ENCODE assay signal across 25 mouse cellular contexts in genomic region chr9:45027376-45027775, GRCm38 (mm10). TPM values are rescaled to one million over a fixed set of nuclear protein-coding genes. Genes with fewer than 3 reads are reported as not detected.
A peak's percentile ranks its signal among the peaks of the same experiment; 100 is the strongest.
DNase-seq lines count a peak whose midpoint lies in the region; ATAC-seq and TF ChIP-seq lines count a peak whose summit lies in the region.
"Had no signal": no experiment of that assay in that cellular context is flagged by ENCODE, and none has a peak within 500 bp of the region (broad histone marks: within the 10 kb centered on the region; RNA-seq: fewer than 3 reads in every experiment).

No protein-coding gene starts in this region.

- H3K4me3 ChIP-seq in embryonic facial prominence, embryonic 14.5 days (ENCODE audit: low read depth, low read length): no peak overlapping the region
- H3K4me3 ChIP-seq in embryonic facial prominence, embryonic 10.5 days: no peak overlapping the region
- no peak overlapping the region for H3K4me3 ChIP-seq in lung, postnatal 0 days (ENCODE audit: low read depth, low read length)
- no peak overlapping the region for H3K4me3 ChIP-seq in stomach, embryonic 16.5 days (replicated peaks; ENCODE audit: low read length)
- H3K4me3 ChIP-seq: embryonic facial prominence, embryonic 12.5 days; embryonic facial prominence, embryonic 15.5 days; erythroblast, embryonic 14.5 days; forebrain, embryonic 13.5 days; forebrain, embryonic 15.5 days had no signal

- no peak for TF ChIP-seq CTCF in lung, postnatal 0 days (IDR thresholded peaks at IDR 0.05)

- H3K36me3 ChIP-seq in embryonic facial prominence, embryonic 14.5 days (ENCODE audit: control insufficient read depth, insufficient read depth, low read length): no peaks in the 10 kb centered on the region
- H3K36me3 ChIP-seq in embryonic facial prominence, embryonic 10.5 days (replicated peaks): no peaks in the 10 kb centered on the region
- H3K36me3 ChIP-seq in lung, postnatal 0 days (ENCODE audit: insufficient read depth, low read length): no peaks in the 10 kb centered on the region
- no peaks in the 10 kb centered on the region for H3K36me3 ChIP-seq in stomach, embryonic 16.5 days (ENCODE audit: control insufficient read depth, insufficient read depth, low read length)
- H3K36me3 ChIP-seq: embryonic facial prominence, embryonic 12.5 days; embryonic facial prominence, embryonic 15.5 days; forebrain, embryonic 15.5 days had no signal

- H3K27ac ChIP-seq in embryonic facial prominence, embryonic 14.5 days (replicated peaks; ENCODE audit: low read depth, low read length): no peak overlapping the region
- H3K27ac ChIP-seq in embryonic facial prominence, embryonic 10.5 days (replicated peaks): no peak overlapping the region
- H3K27ac ChIP-seq in lung, postnatal 0 days (ENCODE audit: low read length): no peak overlapping the region
- H3K27ac ChIP-seq in stomach, embryonic 16.5 days (ENCODE audit: low read length): 0 out of 2 replicates have a peak overlapping the region, but pooled peaks have one; percentile 7
- H3K27ac ChIP-seq: embryonic facial prominence, embryonic 12.5 days; embryonic facial prominence, embryonic 15.5 days; forebrain, embryonic 13.5 days; forebrain, embryonic 15.5 days had no signal

- 74% methylated on average over 8 of the region's 8 CpGs for WGBS in embryonic facial prominence, embryonic 14.5 days
- WGBS in embryonic facial prominence, embryonic 10.5 days: 77% methylated on average over 8 of the region's 8 CpGs
- WGBS in lung, postnatal 0 days: 52% methylated on average over 8 of the region's 8 CpGs
- 60% methylated on average over 8 of the region's 8 CpGs for WGBS in stomach, embryonic 16.5 days

- no peak for ATAC-seq in embryonic facial prominence, embryonic 14.5 days (ENCODE audit: low read depth)
- no peak for ATAC-seq in lung, postnatal 0 days
- ATAC-seq in stomach, embryonic 16.5 days (ENCODE audit: insufficient read depth, low FRiP score): no peak
- no peak for ATAC-seq in CD4-positive, CD25-positive, alpha-beta regulatory T cell, adult 4 months
- ATAC-seq: forebrain, embryonic 13.5 days; forebrain, embryonic 15.5 days had no signal

- no peaks in the 10 kb centered on the region for H3K9me3 ChIP-seq in embryonic facial prominence, embryonic 14.5 days (ENCODE audit: control insufficient read depth, low read length)
- H3K9me3 ChIP-seq in embryonic facial prominence, embryonic 10.5 days: no peaks in the 10 kb centered on the region
- H3K9me3 ChIP-seq in lung, postnatal 0 days (ENCODE audit: low read length): no peaks in the 10 kb centered on the region
- H3K9me3 ChIP-seq in stomach, embryonic 16.5 days (replicated peaks; ENCODE audit: control insufficient read depth, low read length): no peaks in the 10 kb centered on the region
- H3K9me3 ChIP-seq: embryonic facial prominence, embryonic 12.5 days; embryonic facial prominence, embryonic 15.5 days; forebrain, embryonic 13.5 days; forebrain, embryonic 15.5 days had no signal

- no peak overlapping the region for H3K9ac ChIP-seq in embryonic facial prominence, embryonic 14.5 days (ENCODE audit: low read depth, low read length)
- no peak overlapping the region for H3K9ac ChIP-seq in lung, postnatal 0 days (replicated peaks; ENCODE audit: low read depth)
- no peak overlapping the region for H3K9ac ChIP-seq in stomach, embryonic 16.5 days (ENCODE audit: low read length)
- H3K9ac ChIP-seq: embryonic facial prominence, embryonic 12.5 days; embryonic facial prominence, embryonic 15.5 days; forebrain, embryonic 13.5 days; forebrain, embryonic 15.5 days had no signal

- H3K27me3 ChIP-seq in embryonic facial prominence, embryonic 14.5 days (replicated peaks; ENCODE audit: control insufficient read depth, insufficient read depth, low read length): 0 out of 2 replicates have a peak, but pooled peaks cover 3% of the 10 kb centered on the region
- H3K27me3 ChIP-seq in embryonic facial prominence, embryonic 10.5 days (replicated peaks; ENCODE audit: low read depth, poor library complexity, severe bottlenecking): peaks cover 28% of the 10 kb centered on the region
- no peaks in the 10 kb centered on the region for H3K27me3 ChIP-seq in lung, postnatal 0 days (replicated peaks; ENCODE audit: insufficient read depth, low read length)
- H3K27me3 ChIP-seq in stomach, embryonic 16.5 days (ENCODE audit: control insufficient read depth, insufficient read depth, low read length): no peaks in the 10 kb centered on the region
- H3K27me3 ChIP-seq: forebrain, embryonic 15.5 days had no signal

- no peak overlapping the region for H3K4me2 ChIP-seq in embryonic facial prominence, embryonic 14.5 days (ENCODE audit: low read depth, low read length)
- no peak overlapping the region for H3K4me2 ChIP-seq in lung, postnatal 0 days (replicated peaks; ENCODE audit: low read depth, low read length)
- no peak overlapping the region for H3K4me2 ChIP-seq in stomach, embryonic 16.5 days (ENCODE audit: low read depth, low read length)
- H3K4me2 ChIP-seq: embryonic facial prominence, embryonic 12.5 days; embryonic facial prominence, embryonic 15.5 days; forebrain, embryonic 13.5 days; forebrain, embryonic 15.5 days had no signal

- no peak for TF ChIP-seq EP300 in lung, postnatal 0 days (IDR thresholded peaks at IDR 0.05)

- H3K4me1 ChIP-seq in embryonic facial prominence, embryonic 14.5 days (ENCODE audit: control insufficient read depth, insufficient read depth, low read length): no peaks in the 10 kb centered on the region
- H3K4me1 ChIP-seq in embryonic facial prominence, embryonic 10.5 days: peaks cover 3% of the 10 kb centered on the region; the same call in 1 of the 2 replicates
- no peaks in the 10 kb centered on the region for H3K4me1 ChIP-seq in lung, postnatal 0 days (ENCODE audit: insufficient read depth, low read depth, low read length)
- H3K4me1 ChIP-seq in stomach, embryonic 16.5 days (ENCODE audit: control insufficient read depth, insufficient read depth, low read length): no peaks in the 10 kb centered on the region
- H3K4me1 ChIP-seq: embryonic facial prominence, embryonic 12.5 days; embryonic facial prominence, embryonic 15.5 days; forebrain, embryonic 13.5 days; forebrain, embryonic 15.5 days had no signal

- peak; percentile 27 for DNase-seq in embryonic facial prominence, embryonic 14.5 days (ENCODE audit: low spot score)
- no peak for DNase-seq in embryonic facial prominence, embryonic 10.5 days (ENCODE audit: low spot score)
- DNase-seq in lung, postnatal 0 days (ENCODE audit: low spot score): peak; percentile 23
- no peak for DNase-seq in lung, postnatal 36 days
- no peak for DNase-seq in retina, postnatal 1 day
- DNase-seq: adrenal gland, adult 2 months; adrenal gland, postnatal 10 days; adrenal gland, postnatal 25 days; B cell, adult 2 months; cerebellum, adult 11 months; cerebellum, adult 18-20 months; cerebellum, adult 8-10 months; cerebellum, adult 9-11 months; cerebellum, postnatal 14 days; cerebellum, postnatal 36 days; embryo, embryonic 11 days had no signal

RNA-seq across cellular contexts. Expression of gene Mpzl2, which starts 12.2 kb away (rescaled TPM):
- polyA plus RNA-seq in embryonic facial prominence, embryonic 14.5 days (2014; fragmentation: Nextera tagmentation; extraction: Ambion mirVana): 11.6 and 13.3 TPM in 2 replicates
- 9.7 TPM in 2 replicates for polyA plus RNA-seq in embryonic facial prominence, embryonic 10.5 days (2016; fragmentation: Nextera tagmentation; extraction: Ambion mirVana)
- 4.2 and 4.3 TPM in 2 replicates for polyA plus RNA-seq in lung, postnatal 0 days (2015; fragmentation: Nextera tagmentation; extraction: Ambion mirVana)
- 46.2 and 59.3 TPM in 2 replicates for polyA plus RNA-seq in stomach, embryonic 16.5 days (2015; fragmentation: Nextera tagmentation; extraction: Ambion mirVana)
- polyA plus RNA-seq in CD4-positive, CD25-positive, alpha-beta regulatory T cell, adult 4 months (2017; shearing (Covaris generic)): under 1 TPM; 0.16 to 0.24 TPM
- polyA plus RNA-seq: erythroblast, embryonic 14.5 days; forebrain, embryonic 13.5 days had no signal

RNA-seq across cellular contexts. Expression of gene Cd3e, which starts 17.9 kb away (rescaled TPM):
- polyA plus RNA-seq in embryonic facial prominence, embryonic 14.5 days (2014; fragmentation: Nextera tagmentation; extraction: Ambion mirVana): 0.10 and 0.25 TPM in 2 replicates
- polyA plus RNA-seq in embryonic facial prominence, embryonic 10.5 days (2016; fragmentation: Nextera tagmentation; extraction: Ambion mirVana): not detected in 2 replicates
- 0.18 and 0.27 TPM in 2 replicates for polyA plus RNA-seq in lung, postnatal 0 days (2015; fragmentation: Nextera tagmentation; extraction: Ambion mirVana)
- 0.95 and 1.6 TPM in 2 replicates for polyA plus RNA-seq in stomach, embryonic 16.5 days (2015; fragmentation: Nextera tagmentation; extraction: Ambion mirVana)
- 1,000 to 10,000 TPM; 1,413 to 1,834 TPM for polyA plus RNA-seq in CD4-positive, CD25-positive, alpha-beta regulatory T cell, adult 4 months (2017; shearing (Covaris generic))
- polyA plus RNA-seq: brain, embryonic 14.5 days; embryonic facial prominence, embryonic 12.5 days; forebrain, embryonic 11.5 days; forebrain, embryonic 13.5 days; forebrain, embryonic 15.5 days had no signal

RNA-seq across cellular contexts. Expression of gene Mpzl3, which starts 27.6 kb away (rescaled TPM):
- polyA plus RNA-seq in embryonic facial prominence, embryonic 14.5 days (2014; fragmentation: Nextera tagmentation; extraction: Ambion mirVana): 4.0 TPM in 2 replicates
- 2.2 and 3.7 TPM in 2 replicates for polyA plus RNA-seq in embryonic facial prominence, embryonic 10.5 days (2016; fragmentation: Nextera tagmentation; extraction: Ambion mirVana)
- polyA plus RNA-seq in lung, postnatal 0 days (2015; fragmentation: Nextera tagmentation; extraction: Ambion mirVana): 2.0 and 2.2 TPM in 2 replicates
- polyA plus RNA-seq in stomach, embryonic 16.5 days (2015; fragmentation: Nextera tagmentation; extraction: Ambion mirVana): 15.7 and 24.6 TPM in 2 replicates
- 10 to 100 TPM in 1 of 2 experiments, 1 to 10 TPM in 1; 7.5 to 10.8 TPM for polyA plus RNA-seq in CD4-positive, CD25-positive, alpha-beta regulatory T cell, adult 4 months (2017; shearing (Covaris generic))
- polyA plus RNA-seq: erythroblast, embryonic 14.5 days had no signal

RNA-seq across cellular contexts. Expression of gene Cd3d, which starts 45.8 kb away (rescaled TPM):
- polyA plus RNA-seq in embryonic facial prominence, embryonic 14.5 days (2014; fragmentation: Nextera tagmentation; extraction: Ambion mirVana): not detected in 2 replicates
- polyA plus RNA-seq in embryonic facial prominence, embryonic 10.5 days (2016; fragmentation: Nextera tagmentation; extraction: Ambion mirVana): not detected in 2 replicates
- polyA plus RNA-seq in lung, postnatal 0 days (2015; fragmentation: Nextera tagmentation; extraction: Ambion mirVana): 0.38 and 0.39 TPM in 2 replicates
- polyA plus RNA-seq in stomach, embryonic 16.5 days (2015; fragmentation: Nextera tagmentation; extraction: Ambion mirVana): 0.19 TPM in 1 of 2 replicates, not detected in the other
- polyA plus RNA-seq in CD4-positive, CD25-positive, alpha-beta regulatory T cell, adult 4 months (2017; shearing (Covaris generic)): 100 to 1,000 TPM; 544 to 973 TPM
- polyA plus RNA-seq: brain, embryonic 14.5 days; embryonic facial prominence, embryonic 12.5 days; embryonic facial prominence, embryonic 15.5 days; erythroblast, embryonic 14.5 days; forebrain, embryonic 11.5 days; forebrain, embryonic 13.5 days; forebrain, embryonic 15.5 days had no signal

RNA-seq across cellular contexts. Expression of gene Cd3g, which starts 47.1 kb away (rescaled TPM):
- 0.47 and 0.67 TPM in 2 replicates for polyA plus RNA-seq in embryonic facial prominence, embryonic 14.5 days (2014; fragmentation: Nextera tagmentation; extraction: Ambion mirVana)
- polyA plus RNA-seq in embryonic facial prominence, embryonic 10.5 days (2016; fragmentation: Nextera tagmentation; extraction: Ambion mirVana): not detected in 2 replicates
- 0.63 and 1.1 TPM in 2 replicates for polyA plus RNA-seq in lung, postnatal 0 days (2015; fragmentation: Nextera tagmentation; extraction: Ambion mirVana)
- 0.75 and 0.76 TPM in 2 replicates for polyA plus RNA-seq in stomach, embryonic 16.5 days (2015; fragmentation: Nextera tagmentation; extraction: Ambion mirVana)
- 1,000 to 10,000 TPM; 1,425 to 1,626 TPM for polyA plus RNA-seq in CD4-positive, CD25-positive, alpha-beta regulatory T cell, adult 4 months (2017; shearing (Covaris generic))
- polyA plus RNA-seq: adrenal gland, adult 2 months; brain, embryonic 14.5 days; embryonic facial prominence, embryonic 12.5 days; erythroblast, embryonic 14.5 days; forebrain, embryonic 11.5 days; forebrain, embryonic 13.5 days; forebrain, embryonic 15.5 days had no signal

Comparison
In these comparisons a context has a peak if more than half of its experiments do, and no peak if none do; other contexts are left out.
1. DNase-seq: peak in embryonic facial prominence, embryonic 14.5 days (single experiment) and lung, postnatal 0 days (single experiment); none in embryonic facial prominence, embryonic 10.5 days (single experiment), lung, postnatal 36 days (single experiment) and retina, postnatal 1 day (single experiment).
2. RNA of gene Cd3e, which starts 17.9 kb away (polyA plus RNA-seq): 1,413 to 1,834 TPM in CD4-positive, CD25-positive, alpha-beta regulatory T cell, adult 4 months; 0.95 to 1.6 TPM in stomach, embryonic 16.5 days, 0.18 to 0.27 TPM in lung, postnatal 0 days, 0.10 to 0.25 TPM in embryonic facial prominence, embryonic 14.5 days and not detected in embryonic facial prominence, embryonic 10.5 days; every median in the first group is over 100 times any median in the second.